Mouse (Mus musculus) neural tube, embryonic 14.5 days (tissue): ENCODE measurements around the gene Fkbp5. TPM values are rescaled to one million over a fixed set of nuclear protein-coding genes. Genes with fewer than 3 reads are reported as not detected.

ENCODE experiments used
- ATAC-seq: fragments of 200-750 bp; cut with Nextera tagmentation; 2 replicates; pipeline ENCODE4 v1.8.0; 2017; ENCODE audit warnings: low read depth, mild to moderate bottlenecking, moderate TSS enrichment, moderate library complexity
- H3K27ac ChIP-seq: fragments of 300-500 bp; sonication (generic); 2 replicates; pipeline ENCODE4 v1.5.1; 2014; ENCODE audit warnings: low read depth, mild to moderate bottlenecking, control low read depth, low read length, moderate library complexity, mixed read lengths
- H3K27me3 ChIP-seq: fragments of 300-500 bp; sonication (generic); 2 replicates; pipeline ENCODE4 v1.6.1; 2014; ENCODE audit warnings: low read length; ENCODE audit not compliant: control insufficient read depth, insufficient read depth
- H3K36me3 ChIP-seq: fragments of 300-500 bp; sonication (generic); 2 replicates; pipeline ENCODE4 v1.6.1; 2014; ENCODE audit warnings: low read length, mixed read lengths; ENCODE audit not compliant: control insufficient read depth, insufficient read depth
- H3K4me1 ChIP-seq: fragments of 300-500 bp; sonication (generic); 2 replicates; pipeline ENCODE4 v1.6.1; 2014; ENCODE audit warnings: low read length; ENCODE audit not compliant: control insufficient read depth, insufficient read depth
- H3K4me2 ChIP-seq: fragments of 300-500 bp; sonication (generic); 2 replicates; pipeline ENCODE4 v1.6.1; 2014; ENCODE audit warnings: mild to moderate bottlenecking, low read depth, low read length, control low read depth
- H3K4me3 ChIP-seq: fragments of 300-500 bp; sonication (generic); 2 replicates; pipeline ENCODE4 v1.5.1; 2014; ENCODE audit warnings: low read depth, low read length, control low read depth, mixed read lengths
- H3K9ac ChIP-seq: fragments of 300-500 bp; sonication (generic); replicated peaks from 2 replicates; pipeline ENCODE4 v1.6.1; 2014; ENCODE audit warnings: low read depth, mild to moderate bottlenecking, control low read depth, low read length, mixed read lengths
- H3K9me3 ChIP-seq: fragments of 300-500 bp; sonication (generic); 2 replicates; pipeline ENCODE4 v1.6.1; 2016; ENCODE audit warnings: low read length; ENCODE audit not compliant: control insufficient read depth
- WGBS: fragments of 180-500 bp; shearing (Covaris S2); extraction: QIAGEN DNeasy Blood & Tissue Kit; methylation state at CpG from one replicate; pipeline ENCODE4 v1.1.7; 2014; 5-methylcytosine and 5-hydroxymethylcytosine counted together
- polyA plus RNA-seq: library from polyadenylated mRNA; unstranded; fragments of >200 nt; fragmentation: Nextera tagmentation; extraction: Ambion mirVana; gene quantifications from 2 replicates; pipeline ENCODE4 v1.2.1, GENCODE M21; 2014

Gene Fkbp5
- polyA plus RNA-seq, 1 experiment from 2014 or later: 11.1 TPM

GRCm38 (mm10) chr17:28445886-28446819 lies 71.2 kb downstream of the Fkbp5 start:
- Histone ChIP-seq H3K4me1 (no peaks in the 10 kb centered on the region), H3K4me2 (no peak overlapping the region), H3K36me3 (no peaks in the 10 kb centered on the region), H3K4me3 (no peak overlapping the region), H3K27me3 (no peaks in the 10 kb centered on the region), H3K9me3 (no peaks in the 10 kb centered on the region), H3K9ac (no peak overlapping the region), H3K27ac (no peak overlapping the region)
- 89% methylated on average over 12 of the region's 12 CpGs for WGBS
- no peak for ATAC-seq

- Histone ChIP-seq H3K27ac (no peak overlapping the region), H3K9ac (no peak overlapping the region), H3K27me3 (no peaks in the 10 kb centered on the region), H3K4me2 (no peak overlapping the region), H3K9me3 (no peaks in the 10 kb centered on the region), H3K4me1 (no peaks in the 10 kb centered on the region), H3K36me3 (peaks cover 4% of the 10 kb centered on the region; the same call in 1 of the 2 replicates), H3K4me3 (no peak overlapping the region)
- 80% methylated on average over 6 of the region's 6 CpGs for WGBS
- no peak for ATAC-seq
Measured at GRCm38 (mm10) chr17:28442661-28443060, 74.7 kb downstream of the Fkbp5 start.

GRCm38 (mm10) chr17:28438342-28439115 lies 78.8 kb downstream of the Fkbp5 start:
- Histone ChIP-seq H3K36me3 (peaks cover 4% of the 10 kb centered on the region; the same call in 1 of the 2 replicates), H3K27me3 (no peaks in the 10 kb centered on the region), H3K4me2 (no peak overlapping the region), H3K9ac (no peak overlapping the region), H3K9me3 (no peaks in the 10 kb centered on the region), H3K27ac (no peak overlapping the region), H3K4me1 (no peaks in the 10 kb centered on the region), H3K4me3 (no peak overlapping the region)
- ATAC-seq: no peak
- WGBS: 89% methylated on average over 6 of the region's 6 CpGs

DNA sequence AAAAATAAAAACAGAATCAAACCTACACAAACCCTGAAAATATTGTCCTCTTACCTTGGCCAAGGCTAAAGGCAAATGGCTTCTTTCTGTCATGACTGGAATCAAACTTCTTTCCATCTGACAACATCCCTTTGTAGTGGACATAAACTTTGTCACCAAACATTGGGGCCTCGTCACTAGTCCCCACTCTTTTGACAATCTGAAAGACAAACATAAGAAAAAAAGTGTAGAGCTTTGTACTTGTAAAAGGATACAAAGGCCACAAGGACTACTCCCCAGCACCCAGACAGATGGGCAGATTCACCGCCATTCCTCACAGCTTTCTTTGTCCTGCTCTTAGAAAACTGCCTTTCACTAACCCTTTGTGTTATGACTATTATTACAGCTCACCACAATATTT lies 79.4 kb downstream of the Fkbp5 start:
- Histone ChIP-seq H3K4me2 (no peak overlapping the region), H3K4me1 (no peaks in the 10 kb centered on the region), H3K9ac (no peak overlapping the region), H3K36me3 (peaks cover 4% of the 10 kb centered on the region; the same call in 1 of the 2 replicates), H3K4me3 (no peak overlapping the region), H3K9me3 (no peaks in the 10 kb centered on the region), H3K27ac (no peak overlapping the region), H3K27me3 (no peaks in the 10 kb centered on the region)
- no peak for ATAC-seq
- WGBS: 47% methylated on average over 2 of the region's 2 CpGs

GRCm38 (mm10) chr17:28434921-28435485 lies 82.3 kb downstream of the Fkbp5 start:
- 73% methylated on average over 5 of the region's 5 CpGs for WGBS
- Histone ChIP-seq H3K27ac (no peak overlapping the region), H3K9ac (no peak overlapping the region), H3K4me3 (no peak overlapping the region), H3K4me2 (no peak overlapping the region), H3K36me3 (peaks cover 4% of the 10 kb centered on the region; the same call in 1 of the 2 replicates), H3K4me1 (no peaks in the 10 kb centered on the region), H3K9me3 (no peaks in the 10 kb centered on the region), H3K27me3 (no peaks in the 10 kb centered on the region)
- ATAC-seq: no peak

GRCm38 (mm10) chr17:28433029-28433428 lies 84.3 kb downstream of the Fkbp5 start:
- Histone ChIP-seq H3K4me3 (no peak overlapping the region), H3K27me3 (no peaks in the 10 kb centered on the region), H3K4me2 (no peak overlapping the region), H3K9me3 (no peaks in the 10 kb centered on the region), H3K27ac (no peak overlapping the region), H3K4me1 (no peaks in the 10 kb centered on the region), H3K36me3 (0 out of 2 replicates have a peak, but pooled peaks cover under 1% of the 10 kb centered on the region), H3K9ac (no peak overlapping the region)
- ATAC-seq: no peak
- WGBS: 89% methylated on average over 6 of the region's 6 CpGs

- Histone ChIP-seq H3K9ac (no peak overlapping the region), H3K4me2 (no peak overlapping the region), H3K4me1 (no peaks in the 10 kb centered on the region), H3K27ac (no peak overlapping the region), H3K4me3 (no peak overlapping the region), H3K36me3 (no peaks in the 10 kb centered on the region), H3K27me3 (no peaks in the 10 kb centered on the region), H3K9me3 (no peaks in the 10 kb centered on the region)
- ATAC-seq: no peak
- WGBS: 94% methylated on average over 6 of the region's 6 CpGs
Measured at GRCm38 (mm10) chr17:28431931-28432335, 85.4 kb downstream of the Fkbp5 start.

DNA sequence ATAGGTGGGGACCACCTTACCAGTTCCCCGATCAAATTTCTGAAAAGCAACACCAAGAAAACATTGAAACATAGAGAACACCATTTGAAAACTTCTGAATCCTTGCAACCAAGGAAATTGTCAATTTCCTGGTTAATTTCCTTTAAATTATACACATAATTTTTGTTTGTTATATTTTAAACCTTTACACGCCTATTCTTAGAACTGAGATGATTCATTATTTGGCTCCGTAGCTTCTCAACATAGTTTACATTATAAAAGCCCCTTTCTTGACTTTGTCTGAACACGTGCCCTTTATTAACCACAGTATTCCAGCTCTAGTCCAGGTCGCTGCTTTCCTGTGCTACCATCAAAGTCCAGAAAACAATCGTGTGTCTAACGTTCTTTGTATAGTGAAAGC lies 86.3 kb downstream of the Fkbp5 start:
- WGBS: 82% methylated on average over 7 of the region's 7 CpGs
- no peak overlapping the region for H3K27ac ChIP-seq
- no peaks in the 10 kb centered on the region for H3K36me3 ChIP-seq
- H3K4me2 ChIP-seq: no peak overlapping the region
- H3K9ac ChIP-seq: no peak overlapping the region
- no peak overlapping the region for H3K4me3 ChIP-seq
- no peaks in the 10 kb centered on the region for H3K4me1 ChIP-seq
- H3K27me3 ChIP-seq: no peaks in the 10 kb centered on the region
- no peak for ATAC-seq
- H3K9me3 ChIP-seq: no peaks in the 10 kb centered on the region
